Mouse (Mus musculus) bone marrow macrophage, adult 2 months (primary cell): Measurements from ENCODE around the gene Krtap3-3.

ENCODE experiments used
- CTCF ChIP-seq: IDR thresholded peaks from 2 replicates; pipeline ENCODE4 v1.5.1; 2012; ENCODE audit warnings: low read depth, mild to moderate bottlenecking, low read length, moderate library complexity
- POLR2A ChIP-seq: IDR thresholded peaks from 2 replicates; pipeline ENCODE4 v1.6.1; 2012; ENCODE audit warnings: mild to moderate bottlenecking, low read depth, low read length, borderline replicate concordance

DNA sequence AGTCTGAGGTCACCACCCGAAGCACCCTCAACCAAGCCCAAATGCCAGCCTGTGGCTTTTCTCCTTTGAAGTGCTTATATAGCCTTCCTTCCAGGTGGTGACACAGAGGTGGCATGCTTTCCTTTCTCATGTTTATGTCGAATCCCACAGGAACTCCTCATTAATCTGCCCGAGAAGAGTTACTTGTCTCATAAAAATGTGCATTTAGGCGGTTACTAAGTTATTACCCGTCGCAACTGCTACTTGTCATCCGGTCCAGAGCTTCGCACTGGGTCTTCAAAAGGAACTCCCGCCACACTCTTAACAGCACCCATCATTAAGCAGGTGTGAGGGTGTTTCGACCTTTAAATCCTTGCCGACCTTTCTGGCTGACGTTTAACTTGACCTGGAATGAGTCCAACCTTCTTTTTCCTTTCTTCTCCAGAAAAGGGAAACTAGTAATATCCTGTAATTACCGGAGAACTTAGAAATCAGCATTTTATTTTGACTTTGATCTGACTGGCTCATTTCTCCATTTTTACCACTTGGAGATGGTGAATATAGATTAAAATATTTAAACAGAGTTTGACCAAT is 29.3 kb downstream of the Krtap3-3 start, which contains the start of gene Krt39:
- TF ChIP-seq POLR2A (no peak), CTCF (no peak)
